Mouse (Mus musculus) cortical plate, adult 2 months (tissue): Measurements from ENCODE around the gene Il22ra1. TPM values are rescaled to one million over a fixed set of nuclear protein-coding genes. Genes with fewer than 3 reads are reported as not detected.
"Not testable (repeated sequence)": the region's sequence is repeated elsewhere in the genome, so short reads cannot be mapped to it uniquely, and the experiment has no call there.

ENCODE experiments used
- H3K27ac ChIP-seq: fragments of 200-500 bp; 2 replicates; pipeline ENCODE4 v1.5.1; 2012; ENCODE audit warnings: low read length, control low read depth, inconsistent platforms; ENCODE audit not compliant: insufficient read depth
- H3K4me1 ChIP-seq: fragments of 200-500 bp; 2 replicates; pipeline ENCODE4 v1.6.1; 2011; ENCODE audit warnings: low read length; ENCODE audit not compliant: control insufficient read depth, insufficient read depth
- H3K4me3 ChIP-seq: fragments of 200-500 bp; 2 replicates; pipeline ENCODE4 v1.5.1; 2011; ENCODE audit warnings: mild to moderate bottlenecking, low read length, control low read depth; ENCODE audit not compliant: insufficient read depth
- CTCF ChIP-seq: fragments of 200-500 bp; IDR thresholded peaks from 2 replicates; pipeline ENCODE4 v1.5.1; 2011; ENCODE audit warnings: mild to moderate bottlenecking, control low read depth, low read length; ENCODE audit not compliant: insufficient read depth; ENCODE audit errors: extremely low read depth
- POLR2A ChIP-seq: fragments of 200-500 bp; IDR thresholded peaks from 2 replicates; pipeline ENCODE4 v1.6.1; 2011; ENCODE audit warnings: mild to moderate bottlenecking, low read length, control low read depth; ENCODE audit not compliant: insufficient read depth; ENCODE audit errors: extremely low read depth
- polyA plus RNA-seq: library from polyadenylated mRNA; depleted of rRNA; stranded (reverse); fragments of >200 nt; gene quantifications from 2 replicates; pipeline ENCODE4 v1.2.3, GENCODE M21; 2012

Gene Il22ra1
- polyA plus RNA-seq, 1 experiment, result not detected

DNA sequence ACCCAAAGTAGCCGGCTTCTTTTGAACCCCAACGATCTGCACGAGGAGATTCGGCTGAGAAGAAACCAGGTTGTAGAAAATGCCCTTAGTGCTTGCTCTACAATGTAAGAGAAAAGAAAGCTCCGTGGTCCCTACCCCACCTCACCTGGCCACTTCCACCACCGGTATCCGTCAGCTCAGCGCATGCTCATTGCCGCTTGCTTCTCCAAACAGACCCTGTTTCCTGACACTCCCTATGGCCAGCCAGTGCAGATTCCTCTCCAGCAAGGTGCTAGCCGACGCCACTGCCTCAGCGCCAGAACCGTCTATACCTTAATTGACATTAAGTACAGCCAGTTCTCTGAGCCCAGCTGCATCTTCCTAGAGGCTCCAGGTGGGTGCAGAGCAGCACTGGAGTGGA, 24.5 kb upstream of the Il22ra1 start:
- TF ChIP-seq CTCF, result no peak
- no peak for TF ChIP-seq POLR2A
- H3K27ac ChIP-seq, result no peak overlapping the region
- H3K4me3 ChIP-seq, result no peak overlapping the region
- H3K4me1 ChIP-seq, result no peaks in the 10 kb centered on the region

- Histone ChIP-seq H3K27ac (no peak overlapping the region), H3K4me1 (no peaks in the 10 kb centered on the region), H3K4me3 (no peak overlapping the region)
- TF ChIP-seq POLR2A, result no peak
- no peak for TF ChIP-seq CTCF
Measured at GRCm38 (mm10) chr4:135704016-135704415, 24.0 kb upstream of the Il22ra1 start.

- Histone ChIP-seq H3K4me3 (no peak overlapping the region), H3K4me1 (no peaks in the 10 kb centered on the region), H3K27ac (no peak overlapping the region)
- TF ChIP-seq POLR2A, result no peak
- TF ChIP-seq CTCF, result no peak
Measured at GRCm38 (mm10) chr4:135706045-135706444, 21.9 kb upstream of the Il22ra1 start.

- no peak for TF ChIP-seq POLR2A
- TF ChIP-seq CTCF, result peak; percentile 62
- no peak overlapping the region for H3K4me3 ChIP-seq
- no peak overlapping the region for H3K27ac ChIP-seq
- H3K4me1 ChIP-seq, result no peaks in the 10 kb centered on the region
Measured at GRCm38 (mm10) chr4:135709072-135709564, 18.9 kb upstream of the Il22ra1 start.

DNA sequence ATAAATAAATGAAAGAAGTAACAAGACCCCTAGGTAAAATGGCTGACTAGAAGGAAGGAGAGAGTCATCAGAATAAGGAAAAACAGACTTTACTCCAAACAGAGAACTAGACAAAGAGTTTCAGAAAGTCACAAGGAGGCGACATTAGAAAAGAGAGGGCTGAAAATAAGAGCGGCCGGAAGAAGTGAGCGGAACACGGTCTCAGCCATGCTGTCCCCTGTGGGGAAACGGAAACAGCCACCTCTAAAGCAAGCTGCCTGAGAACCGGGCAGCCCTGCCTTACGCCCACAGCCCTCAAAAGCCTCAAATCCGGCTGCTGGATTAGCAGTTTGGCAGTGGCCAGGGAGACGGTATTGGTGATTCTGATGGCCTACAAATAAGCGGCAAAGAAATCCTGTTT, 18.4 kb upstream of the Il22ra1 start:
- Histone ChIP-seq H3K4me1 (no peaks in the 10 kb centered on the region), H3K27ac (no peak overlapping the region), H3K4me3 (no peak overlapping the region)
- no peak for TF ChIP-seq CTCF
- no peak for TF ChIP-seq POLR2A

DNA sequence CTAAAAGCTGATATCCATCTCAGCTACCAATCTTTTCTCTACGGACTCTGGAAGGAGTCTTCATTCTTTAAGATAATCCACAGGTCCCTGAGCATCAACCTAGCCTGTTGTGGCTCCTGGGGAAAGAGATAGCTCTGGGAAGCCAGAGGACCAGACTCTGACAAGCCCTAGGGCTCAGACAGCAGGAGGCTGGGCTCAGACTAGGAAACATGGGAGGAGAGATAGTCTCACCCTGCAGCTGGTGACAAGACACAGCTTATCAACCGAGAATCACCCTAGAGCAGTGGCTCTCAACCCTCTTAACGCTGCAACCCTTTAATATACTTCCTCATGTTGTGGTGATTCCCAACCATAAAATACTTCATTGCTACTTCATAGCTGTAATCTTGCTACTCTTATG, 17.6 kb upstream of the Il22ra1 start:
- H3K27ac ChIP-seq, result no peak overlapping the region
- H3K4me3 ChIP-seq, result no peak overlapping the region
- TF ChIP-seq POLR2A, result no peak
- TF ChIP-seq CTCF, result no peak
- H3K4me1 ChIP-seq, result no peaks in the 10 kb centered on the region

- no peak overlapping the region for H3K4me3 ChIP-seq
- TF ChIP-seq CTCF (no peak), POLR2A (no peak)
- no peak overlapping the region for H3K27ac ChIP-seq
- H3K4me1 ChIP-seq, result no peaks in the 10 kb centered on the region
Measured at GRCm38 (mm10) chr4:135714776-135715175, 13.2 kb upstream of the Il22ra1 start.

GRCm38 (mm10) chr4:135716438-135716837, 11.5 kb upstream of the Il22ra1 start:
- not testable (repeated sequence) for H3K4me1 ChIP-seq, H3K4me3 ChIP-seq, H3K27ac ChIP-seq

GRCm38 (mm10) chr4:135722540-135723290, 5.3 kb upstream of the Il22ra1 start:
- TF ChIP-seq POLR2A, result no peak
- TF ChIP-seq CTCF, result no peak
- Histone ChIP-seq H3K4me3 (no peak overlapping the region), H3K4me1 (no peaks in the 10 kb centered on the region), H3K27ac (no peak overlapping the region)

GRCm38 (mm10) chr4:135726416-135726815, 1.6 kb upstream of the Il22ra1 start:
- H3K27ac ChIP-seq, result no peak overlapping the region
- no peak overlapping the region for H3K4me3 ChIP-seq
- no peak for TF ChIP-seq POLR2A
- TF ChIP-seq CTCF, result no peak
- H3K4me1 ChIP-seq, result no peaks in the 10 kb centered on the region

GRCm38 (mm10) chr4:135730204-135730603, 2.2 kb downstream of the Il22ra1 start:
- no peak overlapping the region for H3K4me3 ChIP-seq
- no peaks in the 10 kb centered on the region for H3K4me1 ChIP-seq
- no peak overlapping the region for H3K27ac ChIP-seq
- TF ChIP-seq POLR2A (no peak), CTCF (no peak)
